Mouse (Mus musculus) hindbrain, embryonic 16.5 days (tissue): ENCODE results near the gene Srp68. TPM values are rescaled to one million over a fixed set of nuclear protein-coding genes. Genes with fewer than 3 reads are reported as not detected.

Experiments
- ATAC-seq: fragments of 200-750 bp; cut with Nextera tagmentation; 2 replicates; pipeline ENCODE4 v1.8.0; 2017; ENCODE audit warnings: moderate TSS enrichment, moderate library complexity
- H3K27ac ChIP-seq: fragments of 300-500 bp; sonication (generic); 2 replicates; pipeline ENCODE4 v1.5.1; 2014; ENCODE audit warnings: low read depth, mild to moderate bottlenecking, control low read depth, low read length, moderate library complexity
- H3K27me3 ChIP-seq: fragments of 300-500 bp; sonication (generic); replicated peaks from 2 replicates; pipeline ENCODE4 v1.6.1; 2014; ENCODE audit warnings: low read length; ENCODE audit not compliant: control insufficient read depth, insufficient read depth
- H3K36me3 ChIP-seq: fragments of 300-500 bp; sonication (generic); 2 replicates; pipeline ENCODE4 v1.6.1; 2014; ENCODE audit warnings: mild to moderate bottlenecking, low read length, moderate library complexity, mixed read lengths; ENCODE audit not compliant: control insufficient read depth, insufficient read depth
- H3K4me1 ChIP-seq: fragments of 300-500 bp; sonication (generic); 2 replicates; pipeline ENCODE4 v1.6.1; 2014; ENCODE audit warnings: low read depth, low read length; ENCODE audit not compliant: control insufficient read depth, insufficient read depth
- H3K4me2 ChIP-seq: fragments of 300-500 bp; sonication (generic); 2 replicates; pipeline ENCODE4 v1.6.1; 2014; ENCODE audit warnings: mild to moderate bottlenecking, low read length, control low read depth, moderate library complexity
- H3K4me3 ChIP-seq: fragments of 300-500 bp; sonication (generic); 2 replicates; pipeline ENCODE4 v1.5.1; 2014; ENCODE audit warnings: mild to moderate bottlenecking, low read length, control low read depth, moderate library complexity
- H3K9ac ChIP-seq: fragments of 300-500 bp; sonication (generic); 2 replicates; pipeline ENCODE4 v1.6.1; 2014; ENCODE audit warnings: low read depth, mild to moderate bottlenecking, control low read depth, low read length, moderate library complexity
- H3K9me3 ChIP-seq: fragments of 300-500 bp; sonication (generic); 2 replicates; pipeline ENCODE4 v1.6.1; 2014; ENCODE audit warnings: mild to moderate bottlenecking, low read length, moderate library complexity; ENCODE audit not compliant: control insufficient read depth
- WGBS: fragments of 180-500 bp; shearing (Covaris S2); extraction: QIAGEN DNeasy Blood & Tissue Kit; methylation state at CpG from one replicate; pipeline ENCODE4 v1.1.7; 2014; 5-methylcytosine and 5-hydroxymethylcytosine counted together
- polyA plus RNA-seq: library from polyadenylated mRNA; unstranded; fragments of >200 nt; fragmentation: Nextera tagmentation; extraction: Ambion mirVana; gene quantifications from 2 replicates; pipeline ENCODE4 v1.2.1, GENCODE M21; 2015

Gene Srp68
- polyA plus RNA-seq, 1 experiment from 2014 or later = 61.8 TPM

- Histone ChIP-seq H3K27me3 (peaks cover 11% of the 10 kb centered on the region), H3K9ac (no peak overlapping the region), H3K4me3 (no peak overlapping the region), H3K27ac (no peak overlapping the region), H3K36me3 (peaks cover 26% of the 10 kb centered on the region), H3K4me1 (no peaks in the 10 kb centered on the region), H3K4me2 (no peak overlapping the region), H3K9me3 (no peaks in the 10 kb centered on the region)
- ATAC-seq = no peak
- WGBS = 39% methylated on average over 12 of the region's 12 CpGs
Measured at GRCm38 (mm10) chr11:116241744-116242235, 32.2 kb downstream of the Srp68 start.

- H3K9me3 ChIP-seq = no peaks in the 10 kb centered on the region
- peaks cover 7% of the 10 kb centered on the region for H3K36me3 ChIP-seq
- no peak overlapping the region for H3K4me3 ChIP-seq
- ATAC-seq = no peak
- H3K4me2 ChIP-seq = no peak overlapping the region
- peaks cover 11% of the 10 kb centered on the region for H3K27me3 ChIP-seq
- no peaks in the 10 kb centered on the region for H3K4me1 ChIP-seq
- WGBS = 14% methylated on average over 7 of the region's 7 CpGs
- H3K9ac ChIP-seq = no peak overlapping the region
- H3K27ac ChIP-seq = no peak overlapping the region
Measured at GRCm38 (mm10) chr11:116239797-116240196, 34.2 kb downstream of the Srp68 start.

GRCm38 (mm10) chr11:116237742-116238395 lies 36.1 kb downstream of the Srp68 start, which contains the start of gene Evpl:
Gene Evpl, minus strand, starts transcription at chr11:116238077.
- Histone ChIP-seq H3K27ac (no peak within 1 kb of the TSS), H3K9ac (peak within 1 kb of the TSS; percentile 27; the same call in 1 of the 2 replicates), H3K4me1 (no peaks in the 10 kb centered on the region), H3K9me3 (no peaks in the 10 kb centered on the region), H3K4me2 (0 out of 2 replicates have a peak within 1 kb of the TSS, but pooled peaks have one; percentile 17), H3K27me3 (peaks cover 15% of the 10 kb centered on the region), H3K4me3 (no peak within 1 kb of the TSS), H3K36me3 (no peaks in the 10 kb centered on the region)
- ATAC-seq = no peak; the same call in 1 of the 2 replicates
- 14% methylated on average over 22 of the region's 31 CpGs for WGBS

GRCm38 (mm10) chr11:116234901-116235300 lies 39.1 kb downstream of the Srp68 start:
- H3K27me3 ChIP-seq = peaks cover 15% of the 10 kb centered on the region

GRCm38 (mm10) chr11:116232427-116232826 lies 41.6 kb downstream of the Srp68 start:
- peak overlapping the region; percentile 17 for H3K4me3 ChIP-seq
- peak; percentile 54; the same call in 1 of the 2 replicates for ATAC-seq

More at GRCm38 (mm10) chr11:116234901-116235300, 39.1 kb downstream of the Srp68 start:
- H3K4me3 ChIP-seq = no peak overlapping the region
- H3K27ac ChIP-seq = no peak overlapping the region
- 89% methylated on average over 8 of the region's 8 CpGs for WGBS
- H3K4me1 ChIP-seq = no peaks in the 10 kb centered on the region
- no peak overlapping the region for H3K4me2 ChIP-seq
- no peak for ATAC-seq
- no peak overlapping the region for H3K9ac ChIP-seq
- H3K36me3 ChIP-seq = no peaks in the 10 kb centered on the region
- no peaks in the 10 kb centered on the region for H3K9me3 ChIP-seq

GRCm38 (mm10) chr11:116228699-116229098 lies 45.3 kb downstream of the Srp68 start:
- Histone ChIP-seq H3K4me3 (no peak overlapping the region), H3K4me2 (no peak overlapping the region), H3K27ac (no peak overlapping the region), H3K4me1 (no peaks in the 10 kb centered on the region), H3K36me3 (no peaks in the 10 kb centered on the region), H3K27me3 (peaks cover 9% of the 10 kb centered on the region; the same call in 1 of the 2 replicates), H3K9ac (no peak overlapping the region), H3K9me3 (no peaks in the 10 kb centered on the region)
- 85% methylated on average over 4 of the region's 4 CpGs for WGBS
- no peak for ATAC-seq

More at GRCm38 (mm10) chr11:116232427-116232826, 41.6 kb downstream of the Srp68 start:
- Histone ChIP-seq H3K27ac (no peak overlapping the region), H3K9me3 (no peaks in the 10 kb centered on the region), H3K27me3 (peaks cover 6% of the 10 kb centered on the region), H3K36me3 (no peaks in the 10 kb centered on the region), H3K4me1 (no peaks in the 10 kb centered on the region), H3K9ac (peak overlapping the region; percentile 41), H3K4me2 (peak overlapping the region; percentile 31)
- 25% methylated on average over 14 of the region's 17 CpGs for WGBS

- Histone ChIP-seq H3K4me3 (no peak overlapping the region), H3K4me1 (peaks cover 9% of the 10 kb centered on the region), H3K4me2 (no peak overlapping the region), H3K27ac (no peak overlapping the region), H3K27me3 (peaks cover 22% of the 10 kb centered on the region), H3K36me3 (no peaks in the 10 kb centered on the region), H3K9me3 (peaks cover 5% of the 10 kb centered on the region; the same call in 1 of the 2 replicates), H3K9ac (no peak overlapping the region)
- ATAC-seq = no peak
- 0% methylated on average over 2 of the region's 2 CpGs for WGBS
Measured at GRCm38 (mm10) chr11:116226414-116226813, 47.6 kb downstream of the Srp68 start.

- no peak overlapping the region for H3K27ac ChIP-seq
- H3K27me3 ChIP-seq = peaks cover 30% of the 10 kb centered on the region
- H3K4me3 ChIP-seq = peak overlapping the region; percentile 32
- ATAC-seq = no peak
- 12% methylated on average over 23 of the region's 23 CpGs for WGBS
- H3K4me1 ChIP-seq = peaks cover 22% of the 10 kb centered on the region
- peak overlapping the region; percentile 54; the same call in 1 of the 2 replicates for H3K9ac ChIP-seq
- peaks cover 6% of the 10 kb centered on the region; the same call in 1 of the 2 replicates for H3K9me3 ChIP-seq
- H3K36me3 ChIP-seq = no peaks in the 10 kb centered on the region
- H3K4me2 ChIP-seq = peak overlapping the region; percentile 53
Measured at GRCm38 (mm10) chr11:116222740-116223059, 51.3 kb downstream of the Srp68 start.

- 9% methylated on average over 51 of the region's 53 CpGs for WGBS
- Histone ChIP-seq H3K27me3 (peaks cover 30% of the 10 kb centered on the region), H3K9me3 (peaks cover 6% of the 10 kb centered on the region; the same call in 1 of the 2 replicates), H3K4me2 (peak overlapping the region; percentile 53), H3K9ac (peak overlapping the region; percentile 54), H3K36me3 (no peaks in the 10 kb centered on the region), H3K4me1 (peaks cover 22% of the 10 kb centered on the region), H3K4me3 (peak overlapping the region; percentile 32), H3K27ac (no peak overlapping the region)
- ATAC-seq = no peak
Measured at GRCm38 (mm10) chr11:116221931-116222739, 51.9 kb downstream of the Srp68 start.
